Mouse (Mus musculus) kidney, adult 8-10 months (tissue): ENCODE measurements at regions not wholly inside any gene's neighbourhood (a gene's known extent, or its start where the extent isn't known, plus 50 kb on each side); places are given as distances from the start of the nearest gene placed in this dataset.
"Not testable (repeated sequence)": the region's sequence is repeated elsewhere in the genome, so short reads cannot be mapped to it uniquely, and the experiment has no call there.

ENCODE experiments used
- DNase-seq, 2 experiments: peaks; one replicate each; pipeline ENCODE4 v3.0.0; 2022

- no peak for DNase-seq
Measured at GRCm38 (mm10) chr10:11515144-11515543, 171.9 kb downstream of the Epm2a start.

- DNase-seq = no peak
Measured at GRCm38 (mm10) chr10:11517122-11517521, 173.9 kb downstream of the Epm2a start.

- no peak for DNase-seq
Measured at GRCm38 (mm10) chr10:11531343-11531742, 188.1 kb downstream of the Epm2a start.

GRCm38 (mm10) chr10:11555376-11555775 is 212.2 kb downstream of the Epm2a start:
- not testable (repeated sequence) for DNase-seq

GRCm38 (mm10) chr10:11570523-11571055 is 227.4 kb downstream of the Epm2a start:
- no peak for DNase-seq

DNA sequence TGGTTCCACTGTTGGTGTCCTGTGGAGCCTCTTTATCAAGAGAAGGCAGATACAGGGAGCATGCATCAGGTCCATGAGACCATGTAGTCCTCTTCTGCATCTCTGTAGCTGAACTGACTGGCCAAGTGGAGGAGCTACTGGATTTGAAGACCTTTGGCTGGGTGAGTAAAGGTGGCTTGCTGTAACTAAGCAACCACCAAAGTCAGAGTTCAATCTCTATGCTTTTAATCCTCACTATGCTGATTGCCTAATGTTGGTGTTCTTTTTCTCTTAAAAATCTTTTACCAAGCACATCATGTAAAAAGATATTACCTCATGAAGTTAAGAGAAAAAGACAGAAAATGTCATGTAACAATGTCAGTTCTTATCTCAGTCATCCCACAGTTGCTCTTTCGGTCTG is 265.2 kb downstream of the Epm2a start:
- no peak for DNase-seq

DNA sequence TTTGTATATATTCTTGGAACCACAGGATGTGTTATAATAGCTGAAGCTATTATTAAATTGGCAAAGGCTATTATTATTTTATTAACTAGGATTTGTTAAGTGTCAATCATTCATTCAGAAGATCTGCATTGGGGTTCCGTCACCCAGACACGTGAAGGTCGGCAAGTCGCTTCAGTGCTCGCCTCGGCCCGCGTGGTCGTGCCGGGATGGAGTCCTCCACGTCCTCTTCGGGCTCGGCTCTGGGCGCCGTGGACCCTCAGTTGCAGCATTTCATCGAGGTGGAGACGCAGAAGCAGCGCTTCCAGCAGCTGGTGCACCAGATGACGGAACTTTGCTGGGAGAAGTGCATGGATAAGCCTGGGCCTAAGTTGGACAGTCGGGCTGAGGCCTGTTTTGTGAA is 265.9 kb downstream of the Epm2a start:
- not testable (repeated sequence) for DNase-seq

DNA sequence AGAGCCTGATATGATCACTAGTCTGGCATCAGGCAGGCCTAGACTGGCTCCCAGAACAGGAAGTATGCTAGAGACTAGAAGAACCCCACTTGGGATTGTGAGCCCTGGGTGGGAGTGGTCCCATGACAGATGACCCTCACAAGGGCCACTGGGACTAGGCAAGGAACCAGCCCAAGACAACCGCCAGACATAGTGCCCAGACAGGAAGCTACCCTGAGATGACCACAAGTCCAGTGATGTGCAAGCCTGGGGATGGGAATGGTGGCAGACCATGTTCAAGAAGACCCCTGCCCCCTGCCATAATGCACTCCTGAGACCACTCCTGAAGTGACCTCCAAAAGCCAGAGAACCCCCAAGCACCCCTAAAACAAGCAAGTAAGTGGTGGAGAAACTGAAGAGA is 304.9 kb downstream of the Epm2a start:
- DNase-seq = no peak

DNA sequence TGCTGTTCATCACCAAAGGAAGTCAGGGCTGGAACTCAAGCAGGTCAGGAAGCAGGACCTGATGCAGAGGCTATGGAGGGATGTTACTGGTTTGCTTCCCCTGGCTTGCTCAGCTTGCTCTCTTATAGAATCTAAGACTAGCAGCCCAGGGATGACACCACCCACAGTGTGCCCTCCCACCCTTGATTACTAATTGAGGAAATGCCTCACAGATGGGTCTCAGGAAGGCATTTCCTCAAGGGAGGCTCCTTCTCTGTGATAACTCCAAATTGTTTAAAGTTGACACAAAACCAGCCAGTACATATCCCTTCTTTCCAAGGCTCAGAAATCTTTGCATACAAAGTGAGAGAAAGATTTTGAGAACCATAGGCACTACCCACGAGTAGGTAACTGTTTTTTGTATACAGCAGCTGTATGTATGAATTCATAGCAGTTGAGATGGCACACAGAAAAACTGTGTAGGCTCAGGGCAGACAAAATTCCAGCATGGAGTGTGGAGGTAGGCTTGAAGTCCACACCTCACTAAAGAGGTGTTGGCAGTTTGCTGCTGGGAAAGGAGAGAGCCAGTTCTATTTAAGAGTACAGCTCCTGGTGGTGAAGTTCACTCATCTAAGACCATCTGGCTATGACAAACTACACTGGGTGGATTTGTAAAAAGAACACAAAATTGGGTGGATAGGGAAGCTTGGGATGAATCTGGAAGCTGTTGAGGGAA is 317.0 kb downstream of the Epm2a start:
- DNase-seq = no peak

GRCm38 (mm10) chr10:11661660-11662250 is 318.6 kb downstream of the Epm2a start:
- DNase-seq = no peak

DNA sequence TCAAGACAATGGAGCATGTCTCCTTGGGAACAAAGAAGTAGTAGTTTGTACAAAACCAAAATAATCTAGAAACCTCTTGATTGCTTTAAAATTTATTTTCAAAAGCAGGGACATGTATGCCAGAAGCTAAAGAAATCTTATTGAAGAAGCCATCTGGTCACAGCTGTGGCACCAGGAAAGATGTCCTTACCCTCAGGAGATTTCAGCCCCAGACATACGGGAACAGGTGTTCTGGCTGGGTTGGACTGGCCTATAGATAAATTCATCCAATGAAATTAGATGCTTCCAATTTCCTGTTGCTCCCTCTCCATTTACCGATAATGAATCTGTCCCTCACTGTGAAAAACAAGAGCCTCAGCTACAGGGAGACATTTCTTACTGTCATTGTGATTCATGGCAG is 366.5 kb downstream of the Epm2a start:
- DNase-seq = no peak

- no peak for DNase-seq
Measured at GRCm38 (mm10) chr10:11724775-11725174, 381.6 kb downstream of the Epm2a start.

DNA sequence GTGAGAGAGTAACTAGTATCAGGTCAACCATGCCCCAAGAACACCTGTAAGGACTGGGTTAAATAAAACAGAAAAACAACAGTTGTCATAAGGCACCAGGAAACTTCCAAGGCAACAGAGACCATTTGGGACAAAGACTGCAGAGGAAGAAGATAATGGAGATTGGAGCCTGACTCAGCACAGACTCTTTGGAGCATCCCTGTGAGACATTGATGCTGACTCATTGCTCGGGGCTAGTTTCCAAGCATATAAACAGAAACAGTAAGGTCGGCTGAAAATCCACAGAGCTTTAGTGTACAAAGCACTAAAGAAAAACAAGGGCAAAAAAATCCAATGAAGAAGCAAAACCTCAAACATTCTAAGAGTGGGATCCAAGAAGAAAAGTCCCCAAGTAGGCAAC is 386.3 kb downstream of the Epm2a start:
- DNase-seq = no peak

- DNase-seq = no peak
Measured at GRCm38 (mm10) chr10:11739574-11740368, 396.6 kb downstream of the Epm2a start.

DNA sequence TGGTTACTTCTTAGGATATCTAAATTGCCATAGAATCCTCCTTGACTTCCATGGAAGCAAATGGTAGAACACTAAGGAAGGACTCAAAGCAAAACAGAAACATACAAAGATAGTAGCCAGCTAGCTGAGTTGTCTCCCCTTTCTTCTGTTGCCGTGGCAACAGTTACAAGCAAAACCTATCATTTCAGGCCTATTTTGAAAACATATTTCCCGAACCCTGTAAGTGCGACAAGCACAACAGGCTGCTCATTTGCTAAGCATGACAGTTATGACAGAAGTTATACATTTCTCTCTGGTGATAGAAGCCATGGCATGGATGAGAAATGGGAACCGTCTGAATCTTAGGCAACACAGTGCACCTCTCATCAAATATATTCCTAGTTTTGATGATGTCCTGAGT is 402.4 kb downstream of the Epm2a start:
- DNase-seq = no peak

DNA sequence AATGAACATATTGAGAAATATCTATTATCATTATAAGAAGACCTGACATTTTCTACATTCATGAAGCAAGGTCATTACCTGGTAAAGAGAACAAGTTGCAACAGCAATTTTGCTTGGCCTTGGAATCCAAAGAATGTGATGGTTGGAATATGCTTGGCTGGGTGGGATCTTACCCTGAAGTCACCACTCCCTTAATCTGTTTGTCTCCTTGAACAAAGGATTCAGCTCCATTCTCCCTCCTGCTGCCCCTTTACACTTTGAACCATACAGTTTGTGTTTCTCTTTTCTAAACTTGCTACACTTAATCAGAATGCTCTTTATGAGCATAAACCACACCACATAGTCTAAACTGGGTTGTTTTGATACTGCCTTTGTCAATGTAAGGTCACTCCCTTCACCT is 403.8 kb downstream of the Epm2a start:
- no peak for DNase-seq

DNA sequence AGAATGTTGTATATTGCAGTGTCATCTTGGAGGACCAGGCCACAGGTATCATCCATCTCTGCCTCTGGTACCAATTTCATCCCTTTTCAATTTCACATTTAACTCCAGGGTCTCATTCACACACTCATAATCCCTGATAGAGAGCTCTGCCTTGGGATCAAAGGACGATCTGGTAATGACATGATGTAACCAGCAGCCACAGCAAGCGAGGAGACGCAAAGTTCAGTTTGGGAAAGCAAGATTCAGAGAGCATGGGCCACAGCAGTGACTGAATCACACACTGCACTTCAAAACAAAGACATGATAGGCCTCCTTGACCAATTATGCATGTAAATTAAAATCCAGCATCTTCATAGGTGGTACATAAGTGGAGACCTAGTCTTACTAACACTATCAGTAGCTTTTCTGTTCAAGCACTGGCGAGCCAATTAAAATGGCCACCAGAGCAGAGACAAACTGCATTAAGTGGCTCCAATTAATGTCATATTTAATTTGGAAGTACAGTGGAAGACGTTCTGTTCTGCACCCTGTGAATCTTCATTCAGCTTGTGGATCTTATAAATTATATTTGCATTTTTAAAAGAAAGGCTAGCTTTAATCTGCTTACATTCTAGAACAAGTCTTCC is 412.0 kb downstream of the Epm2a start:
- no peak for DNase-seq

DNA sequence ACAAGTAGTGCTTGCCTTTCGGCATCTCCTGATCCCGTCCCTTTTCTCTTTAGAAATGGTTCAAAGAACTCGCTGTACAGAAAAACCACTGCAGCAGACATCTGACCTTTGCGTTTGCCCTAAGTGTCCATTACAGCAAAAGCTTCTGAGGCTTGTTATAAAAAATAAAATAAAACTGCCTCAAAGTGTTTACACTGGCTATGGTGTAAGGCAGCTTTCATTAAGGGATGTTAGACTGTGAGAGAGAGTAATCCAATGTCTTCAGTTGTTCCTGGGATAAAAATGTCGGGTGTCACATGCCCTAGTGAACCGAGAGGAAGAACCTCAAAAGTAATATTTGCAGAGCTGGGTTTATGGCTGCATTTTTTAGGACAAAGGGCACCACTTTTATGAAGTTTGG is 434.7 kb downstream of the Epm2a start:
- no peak for DNase-seq

DNA sequence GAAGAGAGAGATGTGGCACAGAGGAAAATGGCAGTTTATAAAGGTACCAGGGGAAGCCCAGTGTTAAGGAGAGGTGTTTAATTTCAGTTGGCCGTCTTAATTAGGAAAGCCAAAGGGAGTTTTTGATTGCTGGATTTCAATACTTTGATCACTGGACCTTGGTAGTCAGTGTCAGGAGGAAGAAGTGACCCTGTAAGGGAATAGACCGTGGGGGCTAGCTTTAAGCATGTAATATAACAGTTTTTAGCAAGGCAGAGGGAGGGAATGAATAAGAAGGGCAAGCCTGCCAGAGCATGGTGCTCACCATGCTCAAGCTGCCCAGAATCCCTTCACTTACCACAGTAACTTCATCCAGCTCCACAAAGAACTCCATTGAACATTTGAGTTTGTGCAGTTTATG is 437.1 kb downstream of the Epm2a start:
- no peak for DNase-seq

GRCm38 (mm10) chr10:11787240-11787639 is 444.0 kb downstream of the Epm2a start:
- DNase-seq = no peak

GRCm38 (mm10) chr10:11799510-11799909 is 456.3 kb downstream of the Epm2a start:
- no peak for DNase-seq

DNA sequence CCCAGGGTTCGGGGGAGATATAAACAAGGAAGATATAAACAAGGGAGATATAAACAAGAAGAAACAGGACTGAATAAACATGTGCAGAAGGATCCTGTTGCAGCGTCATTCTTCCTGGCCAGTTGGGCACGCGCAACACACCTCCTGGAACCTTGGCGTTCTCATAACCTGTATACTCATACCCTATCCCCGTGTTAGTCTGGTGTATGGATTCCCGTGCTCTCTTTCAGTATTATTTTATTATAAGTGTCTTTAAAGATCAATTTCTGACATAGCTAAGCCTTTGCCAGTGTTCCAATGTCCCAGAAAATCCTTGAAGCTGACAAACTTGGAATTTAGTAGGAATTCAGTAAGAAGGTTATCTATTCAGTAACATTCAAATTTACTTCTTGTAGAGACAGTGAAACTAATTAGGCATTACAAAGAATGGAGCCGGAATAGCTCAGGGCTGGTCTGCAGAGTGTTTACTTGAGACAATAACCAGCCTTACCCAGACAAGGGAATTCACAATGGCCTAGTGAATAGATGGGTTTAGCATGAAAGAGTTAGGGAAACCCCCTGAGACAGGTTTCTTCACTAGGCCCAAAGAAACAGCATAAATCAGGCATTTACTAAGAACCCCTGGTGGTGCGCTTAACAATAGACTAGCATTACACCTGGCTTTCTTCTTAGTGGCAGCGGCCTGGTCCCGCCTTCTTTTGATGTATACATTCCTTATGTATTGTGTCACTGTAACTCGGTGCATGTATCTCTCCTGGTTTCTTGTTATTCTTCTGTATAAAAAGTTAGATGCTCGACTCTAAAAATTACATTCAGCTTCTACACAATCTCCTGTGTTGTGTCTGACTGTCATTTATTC is 458.4 kb downstream of the Epm2a start:
- DNase-seq = not testable (repeated sequence)
